Mouse (Mus musculus): ENCODE data around the gene Rpap1. TPM values are rescaled to one million over a fixed set of nuclear protein-coding genes. Genes with fewer than 3 reads are reported as not detected.

The Rpap1 gene
- polyA plus RNA-seq, 1 experiment from 2014 or later: 35.6 TPM

GRCm38 (mm10) chr2:119744163-119745111, 42.9 kb downstream of the Rpap1 start:
- no peaks in the 10 kb centered on the region for H3K36me3 ChIP-seq
- no peak overlapping the region for H3K27ac ChIP-seq
- H3K27me3 ChIP-seq: peaks cover 51% of the 10 kb centered on the region
- peak overlapping the region; percentile 17 for H3K4me3 ChIP-seq
- 4% methylated on average over 46 of the region's 46 CpGs for WGBS
- peak overlapping the region; percentile 98 for H3K4me2 ChIP-seq (replicated peaks)
- no peaks in the 10 kb centered on the region for H3K9me3 ChIP-seq
- ATAC-seq (ENCODE audit: insufficient number of reproducible peaks, insufficient read depth, low FRiP score, low TSS enrichment): no peak
- peaks cover 37% of the 10 kb centered on the region for H3K4me1 ChIP-seq
- H3K9ac ChIP-seq: peak overlapping the region; percentile 19; the same call in 1 of the 2 replicates

GRCm38 (mm10) chr2:119743808-119744162, 43.6 kb downstream of the Rpap1 start:
- H3K4me1 ChIP-seq: peaks cover 37% of the 10 kb centered on the region
- 5% methylated on average over 22 of the region's 22 CpGs for WGBS
- H3K27ac ChIP-seq: no peak overlapping the region
- H3K36me3 ChIP-seq: no peaks in the 10 kb centered on the region
- H3K27me3 ChIP-seq: peaks cover 50% of the 10 kb centered on the region
- peak overlapping the region; percentile 17 for H3K4me3 ChIP-seq
- no peaks in the 10 kb centered on the region for H3K9me3 ChIP-seq
- ATAC-seq (ENCODE audit: insufficient number of reproducible peaks, insufficient read depth, low FRiP score, low TSS enrichment): no peak
- no peak overlapping the region for H3K9ac ChIP-seq
- peak overlapping the region; percentile 98 for H3K4me2 ChIP-seq (replicated peaks)

GRCm38 (mm10) chr2:119743176-119743807, 44.0 kb downstream of the Rpap1 start:
- H3K9me3 ChIP-seq: no peaks in the 10 kb centered on the region
- no peak overlapping the region for H3K27ac ChIP-seq
- WGBS: 11% methylated on average over 31 of the region's 31 CpGs
- peak overlapping the region; percentile 98 for H3K4me2 ChIP-seq (replicated peaks)
- no peaks in the 10 kb centered on the region for H3K36me3 ChIP-seq
- H3K27me3 ChIP-seq: peaks cover 49% of the 10 kb centered on the region
- ATAC-seq (ENCODE audit: insufficient number of reproducible peaks, insufficient read depth, low FRiP score, low TSS enrichment): no peak
- H3K4me1 ChIP-seq: peaks cover 37% of the 10 kb centered on the region
- 0 out of 2 replicates have a peak overlapping the region, but pooled peaks have one; percentile 57 for H3K9ac ChIP-seq
- peak overlapping the region; percentile 66 for H3K4me3 ChIP-seq

GRCm38 (mm10) chr2:119742461-119743175, 44.7 kb downstream of the Rpap1 start:
- no peak overlapping the region for H3K27ac ChIP-seq
- no peaks in the 10 kb centered on the region for H3K36me3 ChIP-seq
- H3K4me1 ChIP-seq: peaks cover 37% of the 10 kb centered on the region
- 1% methylated on average over 67 of the region's 70 CpGs for WGBS
- H3K9me3 ChIP-seq: no peaks in the 10 kb centered on the region
- peak overlapping the region; percentile 66 for H3K4me3 ChIP-seq
- peak overlapping the region; percentile 57 for H3K9ac ChIP-seq
- peaks cover 49% of the 10 kb centered on the region for H3K27me3 ChIP-seq
- ATAC-seq (ENCODE audit: insufficient number of reproducible peaks, insufficient read depth, low FRiP score, low TSS enrichment): no peak
- peak overlapping the region; percentile 98 for H3K4me2 ChIP-seq (replicated peaks)

- Histone ChIP-seq H3K9me3 (no peaks in the 10 kb centered on the region), H3K4me1 (peaks cover 37% of the 10 kb centered on the region), H3K27ac (peak within 1 kb of the TSS; percentile 55), H3K27me3 (peaks cover 56% of the 10 kb centered on the region), H3K4me3 (peak within 1 kb of the TSS; percentile 66), H3K36me3 (no peaks in the 10 kb centered on the region), H3K9ac (peak within 1 kb of the TSS; percentile 57), H3K4me2 (replicated peaks) (peak within 1 kb of the TSS; percentile 98)
- 0% methylated on average over 36 of the region's 53 CpGs for WGBS
- ATAC-seq (ENCODE audit: insufficient number of reproducible peaks, insufficient read depth, low FRiP score, low TSS enrichment): peak; percentile 61
Observed at GRCm38 (mm10) chr2:119741581-119742411, 45.5 kb downstream of the Rpap1 start, which contains the start of gene Itpka. Itpka (plus strand) TSS chr2:119742337.

- Histone ChIP-seq H3K36me3 (no peaks in the 10 kb centered on the region), H3K4me3 (no peak overlapping the region), H3K4me2 (replicated peaks) (no peak overlapping the region), H3K27ac (no peak overlapping the region), H3K4me1 (peaks cover 37% of the 10 kb centered on the region), H3K27me3 (peaks cover 53% of the 10 kb centered on the region), H3K9me3 (no peaks in the 10 kb centered on the region), H3K9ac (no peak overlapping the region)
- 15% methylated on average over 2 of the region's 2 CpGs for WGBS
- no peak for ATAC-seq (ENCODE audit: insufficient number of reproducible peaks, insufficient read depth, low FRiP score, low TSS enrichment)
Observed at GRCm38 (mm10) chr2:119740567-119740966, 46.8 kb downstream of the Rpap1 start.

- Histone ChIP-seq H3K9ac (no peak overlapping the region), H3K4me2 (replicated peaks) (no peak overlapping the region), H3K4me3 (no peak overlapping the region), H3K36me3 (peaks cover 27% of the 10 kb centered on the region), H3K4me1 (peaks cover 11% of the 10 kb centered on the region), H3K27ac (no peak overlapping the region), H3K9me3 (no peaks in the 10 kb centered on the region), H3K27me3 (peaks cover 20% of the 10 kb centered on the region)
- 26% methylated on average over 12 of the region's 12 CpGs for WGBS
- ATAC-seq (ENCODE audit: insufficient number of reproducible peaks, insufficient read depth, low FRiP score, low TSS enrichment): no peak
Observed at GRCm38 (mm10) chr2:119737124-119737523, 50.2 kb downstream of the Rpap1 start.

GRCm38 (mm10) chr2:119730735-119731134, 56.6 kb downstream of the Rpap1 start:
- H3K36me3 ChIP-seq: peaks cover 84% of the 10 kb centered on the region
- no peak overlapping the region for H3K4me3 ChIP-seq
- no peaks in the 10 kb centered on the region for H3K27me3 ChIP-seq
- no peaks in the 10 kb centered on the region for H3K9me3 ChIP-seq
- no peak overlapping the region for H3K4me2 ChIP-seq (replicated peaks)
- WGBS: 86% methylated on average over 4 of the region's 4 CpGs
- H3K27ac ChIP-seq: no peak overlapping the region
- H3K9ac ChIP-seq: no peak overlapping the region
- ATAC-seq (ENCODE audit: insufficient number of reproducible peaks, insufficient read depth, low FRiP score, low TSS enrichment): no peak
- H3K4me1 ChIP-seq: no peaks in the 10 kb centered on the region

GRCm38 (mm10) chr2:119727762-119728416, 59.4 kb downstream of the Rpap1 start:
- H3K27me3 ChIP-seq: no peaks in the 10 kb centered on the region
- WGBS: 87% methylated on average over 3 of the region's 3 CpGs

GRCm38 (mm10) chr2:119721070-119721469, 66.3 kb downstream of the Rpap1 start:
- H3K4me2 ChIP-seq (replicated peaks): no peak overlapping the region
- WGBS: 95% methylated on average over 8 of the region's 8 CpGs
- ATAC-seq (ENCODE audit: insufficient number of reproducible peaks, insufficient read depth, low FRiP score, low TSS enrichment): no peak
- no peaks in the 10 kb centered on the region for H3K4me1 ChIP-seq
- no peaks in the 10 kb centered on the region for H3K27me3 ChIP-seq
- no peak overlapping the region for H3K4me3 ChIP-seq
- peaks cover 77% of the 10 kb centered on the region for H3K36me3 ChIP-seq
- no peak overlapping the region for H3K27ac ChIP-seq
- no peak overlapping the region for H3K9ac ChIP-seq
- H3K9me3 ChIP-seq: no peaks in the 10 kb centered on the region

More at GRCm38 (mm10) chr2:119727762-119728416, 59.4 kb downstream of the Rpap1 start:
- peaks cover 83% of the 10 kb centered on the region for H3K36me3 ChIP-seq
- no peak overlapping the region for H3K4me2 ChIP-seq (replicated peaks)
- no peaks in the 10 kb centered on the region for H3K4me1 ChIP-seq
- no peaks in the 10 kb centered on the region for H3K9me3 ChIP-seq
- H3K4me3 ChIP-seq: no peak overlapping the region
- no peak overlapping the region for H3K27ac ChIP-seq
- no peak overlapping the region for H3K9ac ChIP-seq
- ATAC-seq (ENCODE audit: insufficient number of reproducible peaks, insufficient read depth, low FRiP score, low TSS enrichment): no peak

Data from embryonic facial prominence, embryonic 12.5 days (tissue).